9 mouse cellular contexts compared by ENCODE assay signal in the genomic region with DNA sequence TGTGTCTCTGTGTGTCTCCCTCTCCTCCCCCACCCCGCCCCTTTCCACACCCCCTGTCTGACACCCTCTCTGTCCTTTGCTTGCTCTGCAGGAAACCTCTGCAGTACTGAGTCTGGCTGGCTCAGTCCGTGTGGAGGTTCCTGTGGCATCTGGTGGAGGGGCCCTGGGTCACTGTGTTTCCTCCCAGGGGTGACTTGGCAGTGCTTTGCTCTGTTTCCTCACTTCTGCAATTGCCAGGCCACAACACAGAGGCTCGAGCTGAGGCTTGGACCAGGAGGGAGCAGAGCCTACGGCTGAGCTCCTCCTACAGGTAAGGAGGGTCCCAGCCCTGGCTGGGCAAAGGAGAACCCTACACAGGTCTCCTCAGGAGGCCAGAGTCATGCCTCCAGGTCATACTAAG. TPM values are rescaled to one million over a fixed set of nuclear protein-coding genes. Genes with fewer than 3 reads are reported as not detected.
DNase-seq lines count a peak whose midpoint lies in the region; ATAC-seq and TF ChIP-seq lines count a peak whose summit lies in the region.
"Had no signal": no experiment of that assay in that cellular context is flagged by ENCODE, and none has a peak within 500 bp of the region (broad histone marks: within the 10 kb centered on the region; RNA-seq: fewer than 3 reads in every experiment).

A gene (plus strand): TSS at position 103 of the 400 bp plus-strand sequence.

- no peaks in the 10 kb centered on the region for H3K9me3 ChIP-seq in heart, embryonic 11.5 days (replicated peaks; ENCODE audit: control insufficient read depth, low read length)
- no peaks in the 10 kb centered on the region for H3K9me3 ChIP-seq in G1E (replicated peaks)
- H3K9me3 ChIP-seq in heart, embryonic 10.5 days: no peaks in the 10 kb centered on the region
- no peaks in the 10 kb centered on the region for H3K9me3 ChIP-seq in liver, postnatal 0 days (ENCODE audit: low read length)
- H3K9me3 ChIP-seq in stomach, embryonic 16.5 days (replicated peaks; ENCODE audit: control insufficient read depth, low read length): no peaks in the 10 kb centered on the region
- no peaks in the 10 kb centered on the region for H3K9me3 ChIP-seq in midbrain, embryonic 14.5 days (ENCODE audit: control insufficient read depth, low read length)
- H3K9me3 ChIP-seq in forebrain, embryonic 15.5 days: no peaks in the 10 kb centered on the region
- H3K9me3 ChIP-seq: embryonic facial prominence, embryonic 15.5 days had no signal

- no peaks in the 10 kb centered on the region for H3K36me3 ChIP-seq in heart, embryonic 11.5 days (ENCODE audit: control insufficient read depth, insufficient read depth, low read length)
- no peaks in the 10 kb centered on the region for H3K36me3 ChIP-seq in G1E (replicated peaks)
- H3K36me3 ChIP-seq in heart, embryonic 10.5 days: no peaks in the 10 kb centered on the region
- no peaks in the 10 kb centered on the region for H3K36me3 ChIP-seq in liver, postnatal 0 days (replicated peaks; ENCODE audit: insufficient read depth, low read length)
- no peaks in the 10 kb centered on the region for H3K36me3 ChIP-seq in stomach, embryonic 16.5 days (ENCODE audit: control insufficient read depth, insufficient read depth, low read length)
- H3K36me3 ChIP-seq in midbrain, embryonic 14.5 days (ENCODE audit: control insufficient read depth, insufficient read depth, low read length): no peaks in the 10 kb centered on the region
- no peaks in the 10 kb centered on the region for H3K36me3 ChIP-seq in forebrain, embryonic 15.5 days
- H3K36me3 ChIP-seq: embryonic facial prominence, embryonic 15.5 days had no signal

- ATAC-seq in heart, embryonic 11.5 days (replicated peaks; ENCODE audit: insufficient number of reproducible peaks, low FRiP score, low TSS enrichment): no peak
- 0 out of 2 replicates have a peak, but pooled peaks have one; percentile 4 for ATAC-seq in G1E (ENCODE audit: extremely low read depth, insufficient number of reproducible peaks, low FRiP score, poor library complexity, severe bottlenecking)
- ATAC-seq in liver, postnatal 0 days: peak; percentile 74
- ATAC-seq in stomach, embryonic 16.5 days (ENCODE audit: insufficient read depth, low FRiP score): no peak
- ATAC-seq in midbrain, embryonic 14.5 days (ENCODE audit: low FRiP score, low TSS enrichment): no peak
- no peak for ATAC-seq in forebrain, embryonic 15.5 days (replicated peaks)

- TF ChIP-seq EP300 in liver, postnatal 0 days (IDR thresholded peaks at IDR 0.05; ENCODE audit: low read depth): no peak

- WGBS in heart, embryonic 11.5 days (ENCODE audit: insufficient replicate concordance): 19% methylated on average over 4 of the region's 4 CpGs
- WGBS in heart, embryonic 10.5 days: 25% methylated on average over 4 of the region's 4 CpGs
- WGBS in liver, postnatal 0 days (ENCODE audit: insufficient replicate concordance): 11% methylated on average over 4 of the region's 4 CpGs
- whole genome bisulfite sequencing in stomach, embryonic 16.5 days: 20% methylated on average over 4 of the region's 4 CpGs
- 58% methylated on average over 4 of the region's 4 CpGs for WGBS in midbrain, embryonic 14.5 days
- 39% methylated on average over 4 of the region's 4 CpGs for WGBS in forebrain, embryonic 15.5 days

- DNase-seq in heart, adult 11 months: peak; percentile 98
- DNase-seq in G1E (ENCODE audit: low spot score): no peak
- no peak for DNase-seq in heart, embryonic 10.5 days (ENCODE audit: low spot score)
- peak; percentile 70 for DNase-seq in liver, postnatal 0 days
- no peak for DNase-seq in midbrain, embryonic 14.5 days

- no peak within 1 kb of the TSS for H3K9ac ChIP-seq in heart, embryonic 11.5 days (ENCODE audit: low read depth, low read length)
- H3K9ac ChIP-seq in liver, postnatal 0 days (replicated peaks): peak within 1 kb of the TSS; percentile 30; the same call in 1 of the 2 replicates
- peak within 1 kb of the TSS; percentile 17; the same call in 1 of the 2 replicates for H3K9ac ChIP-seq in stomach, embryonic 16.5 days (ENCODE audit: low read length)
- H3K9ac ChIP-seq in midbrain, embryonic 14.5 days (replicated peaks; ENCODE audit: low read length): no peak within 1 kb of the TSS
- H3K9ac ChIP-seq in forebrain, embryonic 15.5 days (replicated peaks): no peak within 1 kb of the TSS
- H3K9ac ChIP-seq: embryonic facial prominence, embryonic 15.5 days had no signal

- H3K27ac ChIP-seq in heart, embryonic 11.5 days (ENCODE audit: low read depth, low read length): no peak within 1 kb of the TSS
- peak within 1 kb of the TSS; percentile 22; the same call in 1 of the 2 replicates for H3K27ac ChIP-seq in heart, embryonic 10.5 days
- H3K27ac ChIP-seq in liver, postnatal 0 days (ENCODE audit: low read depth): peak within 1 kb of the TSS; percentile 61
- H3K27ac ChIP-seq in stomach, embryonic 16.5 days (ENCODE audit: low read length): peak within 1 kb of the TSS; percentile 4; the same call in 1 of the 2 replicates
- no peak within 1 kb of the TSS for H3K27ac ChIP-seq in midbrain, embryonic 14.5 days (replicated peaks; ENCODE audit: low read depth, low read length)
- H3K27ac ChIP-seq in forebrain, embryonic 15.5 days (replicated peaks): no peak within 1 kb of the TSS
- H3K27ac ChIP-seq: embryonic facial prominence, embryonic 15.5 days had no signal

- no peak within 1 kb of the TSS for H3K4me2 ChIP-seq in heart, embryonic 11.5 days
- peak within 1 kb of the TSS; percentile 56 for H3K4me2 ChIP-seq in liver, postnatal 0 days (ENCODE audit: low read depth, low read length)
- 0 out of 2 replicates have a peak within 1 kb of the TSS, but pooled peaks have one; percentile 11 for H3K4me2 ChIP-seq in stomach, embryonic 16.5 days (ENCODE audit: low read depth, low read length)
- H3K4me2 ChIP-seq in midbrain, embryonic 14.5 days (ENCODE audit: low read length): no peak within 1 kb of the TSS
- no peak within 1 kb of the TSS for H3K4me2 ChIP-seq in forebrain, embryonic 15.5 days (replicated peaks)
- H3K4me2 ChIP-seq: embryonic facial prominence, embryonic 15.5 days had no signal

- H3K4me3 ChIP-seq in heart, embryonic 11.5 days (ENCODE audit: low read depth, low read length): no peak within 1 kb of the TSS
- H3K4me3 ChIP-seq in G1E (ENCODE audit: low read depth, low read length): no peak within 1 kb of the TSS
- H3K4me3 ChIP-seq in heart, embryonic 10.5 days: no peak within 1 kb of the TSS
- peak within 1 kb of the TSS; percentile 19 for H3K4me3 ChIP-seq in liver, postnatal 0 days (ENCODE audit: low read depth, low read length)
- H3K4me3 ChIP-seq in stomach, embryonic 16.5 days (replicated peaks; ENCODE audit: low read length): peak within 1 kb of the TSS; percentile 7
- no peak within 1 kb of the TSS for H3K4me3 ChIP-seq in midbrain, embryonic 14.5 days (replicated peaks; ENCODE audit: low read depth, low read length)
- H3K4me3 ChIP-seq in forebrain, embryonic 15.5 days: no peak within 1 kb of the TSS
- H3K4me3 ChIP-seq: embryonic facial prominence, embryonic 15.5 days had no signal

- no peak for TF ChIP-seq CTCF in G1E (IDR thresholded peaks at IDR 0.05; ENCODE audit: low read depth, low read length)
- peak; percentile 24 for TF ChIP-seq CTCF in liver, postnatal 0 days (IDR thresholded peaks at IDR 0.05; ENCODE audit: low read depth)

- no peaks in the 10 kb centered on the region for H3K27me3 ChIP-seq in heart, embryonic 11.5 days (ENCODE audit: control insufficient read depth, insufficient read depth, low read length)
- peaks cover 25% of the 10 kb centered on the region for H3K27me3 ChIP-seq in G1E (ENCODE audit: insufficient read depth, low read length)
- no peaks in the 10 kb centered on the region for H3K27me3 ChIP-seq in heart, embryonic 10.5 days (ENCODE audit: insufficient read depth, poor library complexity, severe bottlenecking)
- H3K27me3 ChIP-seq in liver, postnatal 0 days (ENCODE audit: insufficient read depth, low read length): no peaks in the 10 kb centered on the region
- no peaks in the 10 kb centered on the region for H3K27me3 ChIP-seq in stomach, embryonic 16.5 days (ENCODE audit: control insufficient read depth, insufficient read depth, low read length)
- no peaks in the 10 kb centered on the region for H3K27me3 ChIP-seq in midbrain, embryonic 14.5 days (ENCODE audit: control insufficient read depth, insufficient read depth, low read length)
- no peaks in the 10 kb centered on the region for H3K27me3 ChIP-seq in forebrain, embryonic 15.5 days
- H3K27me3 ChIP-seq: embryonic facial prominence, embryonic 15.5 days had no signal

- peaks cover 5% of the 10 kb centered on the region; the same call in 1 of the 2 replicates for H3K4me1 ChIP-seq in heart, embryonic 11.5 days (ENCODE audit: control insufficient read depth, insufficient read depth, low read length)
- H3K4me1 ChIP-seq in G1E (ENCODE audit: insufficient read depth, low read depth, low read length): peaks cover 32% of the 10 kb centered on the region
- peaks cover 12% of the 10 kb centered on the region for H3K4me1 ChIP-seq in heart, embryonic 10.5 days
- H3K4me1 ChIP-seq in liver, postnatal 0 days (ENCODE audit: insufficient read depth): peaks cover 14% of the 10 kb centered on the region; the same call in 1 of the 2 replicates
- peaks cover 9% of the 10 kb centered on the region; the same call in 1 of the 2 replicates for H3K4me1 ChIP-seq in stomach, embryonic 16.5 days (ENCODE audit: control insufficient read depth, insufficient read depth, low read length)
- no peaks in the 10 kb centered on the region for H3K4me1 ChIP-seq in midbrain, embryonic 14.5 days (ENCODE audit: control insufficient read depth, insufficient read depth, low read length)
- H3K4me1 ChIP-seq in forebrain, embryonic 15.5 days: no peaks in the 10 kb centered on the region
- H3K4me1 ChIP-seq: embryonic facial prominence, embryonic 15.5 days had no signal

RNA-seq across cellular contexts. Expression of the gene that starts here (rescaled TPM):
- 0.23 and 0.40 TPM in 2 replicates for polyA plus RNA-seq in heart, embryonic 11.5 days (2014; fragmentation: Nextera tagmentation; extraction: Ambion mirVana)
- total RNA-seq in G1E (2014; fragmentation: Nextera tagmentation): not detected in 2 replicates
- 2.0 and 2.1 TPM in 2 replicates for total RNA-seq in G1E (2017)
- polyA plus RNA-seq in G1E (2012): 0.02 and 0.03 TPM in 2 replicates
- 0.11 and 0.35 TPM in 2 replicates for polyA plus RNA-seq in heart, embryonic 10.5 days (2016; fragmentation: Nextera tagmentation; extraction: Ambion mirVana)
- 1.0 and 1.3 TPM in 2 replicates for polyA plus RNA-seq in liver, postnatal 0 days (2015; fragmentation: Nextera tagmentation; extraction: Ambion mirVana)
- polyA plus RNA-seq in stomach, embryonic 16.5 days (2015; fragmentation: Nextera tagmentation; extraction: Ambion mirVana): 1.0 and 1.2 TPM in 2 replicates
- 0.13 and 0.37 TPM in 2 replicates for polyA plus RNA-seq in midbrain, embryonic 14.5 days (2014; fragmentation: Nextera tagmentation; extraction: Ambion mirVana)
- 0.26 and 0.39 TPM in 2 replicates for polyA plus RNA-seq in forebrain, embryonic 15.5 days (2015; fragmentation: Nextera tagmentation; extraction: Ambion mirVana)

Comparison
In these comparisons a context has a peak if more than half of its experiments do, and no peak if none do; other contexts are left out.
1. DNase-seq: peak in heart, adult 11 months (single experiment) and liver, postnatal 0 days (single experiment); none in G1E (single experiment), heart, embryonic 10.5 days (single experiment) and midbrain, embryonic 14.5 days (single experiment).
2. H3K27ac ChIP-seq: peak in heart, embryonic 10.5 days (single experiment), liver, postnatal 0 days (single experiment) and stomach, embryonic 16.5 days (single experiment); none in heart, embryonic 11.5 days (single experiment), midbrain, embryonic 14.5 days (single experiment) and forebrain, embryonic 15.5 days (single experiment).
3. ATAC-seq: peak in G1E (single experiment) and liver, postnatal 0 days (single experiment); none in heart, embryonic 11.5 days (single experiment), stomach, embryonic 16.5 days (single experiment), midbrain, embryonic 14.5 days (single experiment) and forebrain, embryonic 15.5 days (single experiment).
4. H3K4me2 ChIP-seq: peak in liver, postnatal 0 days (single experiment) and stomach, embryonic 16.5 days (single experiment); none in heart, embryonic 11.5 days (single experiment), midbrain, embryonic 14.5 days (single experiment) and forebrain, embryonic 15.5 days (single experiment).
5. H3K4me3 ChIP-seq: peak in liver, postnatal 0 days (single experiment) and stomach, embryonic 16.5 days (single experiment); none in heart, embryonic 11.5 days (single experiment), G1E (single experiment), heart, embryonic 10.5 days (single experiment), midbrain, embryonic 14.5 days (single experiment) and forebrain, embryonic 15.5 days (single experiment).
6. H3K9ac ChIP-seq: peak in liver, postnatal 0 days (single experiment) and stomach, embryonic 16.5 days (single experiment); none in heart, embryonic 11.5 days (single experiment), midbrain, embryonic 14.5 days (single experiment) and forebrain, embryonic 15.5 days (single experiment).